Mouse (Mus musculus): ENCODE measurements at regions not wholly inside any gene's neighbourhood (a gene's known extent, or its start where the extent isn't known, plus 50 kb on each side); places are given as distances from the start of the nearest gene placed in this dataset.
A peak's percentile ranks its signal among the peaks of the same experiment; 100 is the strongest.

GRCm38 (mm10) chr10:93364108-93364793 lies 53.3 kb upstream of the Elk3 start:
- TF ChIP-seq ZMIZ1 (IDR thresholded peaks at IDR 0.05; ENCODE audit: low read depth, low read length) (no peak), PAX5 (IDR thresholded peaks at IDR 0.05; ENCODE audit: low read length) (no peak), CTCF (conservative IDR thresholded peaks at IDR 0.05 in 1 of 2, IDR thresholded peaks at IDR 0.05 in 1 of 2; ENCODE audit: low read depth in 2 of 2, low read length in 2 of 2) (no peak), TBP (conservative IDR thresholded peaks at IDR 0.05; ENCODE audit: low read depth, low read length) (0 out of 2 replicates have a peak, but pooled peaks have one; percentile 31), UBTF (IDR thresholded peaks at IDR 0.05; ENCODE audit: low read depth, low read length) (no peak), ELF1 (IDR thresholded peaks at IDR 0.05; ENCODE audit: low read depth, low read length) (peak; percentile 42)
- dilution Hi-C loops (cut with MboI; ENCODE audit: extremely low pct_ligation_motif_present, extremely low pct_unique_long_range_greater_than_20kb, low sequenced_read_pairs) (no loop called here), in situ Hi-C loops (cut with MboI; ENCODE audit: low pct_ligation_motif_present, low pct_unique_long_range_greater_than_20kb, low sequenced_read_pairs) (loop anchor here (5.0 kb wide), 1 partner anchor 53 kb away; no protein-coding TSS in a partner anchor)
- H3K36me3 ChIP-seq (replicated peaks in 1 of 2; ENCODE audit: control insufficient read depth in 1 of 2, insufficient read depth in 1 of 2, low read length in 1 of 2), result no peaks in the 10 kb centered on the region
- H3K27me3 ChIP-seq (replicated peaks), result no peaks in the 10 kb centered on the region
- peak overlapping the region; percentile 80 for H3K4me2 ChIP-seq (ENCODE audit: insufficient read depth, low read depth, poor library complexity, severe bottlenecking)
- peak overlapping the region in 1 of 3 experiments; percentile 45 for H3K4me3 ChIP-seq (replicated peaks in 1 of 3; ENCODE audit: low read depth in 2 of 3, low read length in 2 of 3, poor library complexity in 1 of 3)
- peak overlapping the region; percentile 99 for H3K27ac ChIP-seq (ENCODE audit: insufficient read depth, low read depth)
- peaks cover 41 to 79% of the 10 kb centered on the region in 2 experiments for H3K4me1 ChIP-seq (ENCODE audit: control insufficient read depth in 1 of 2, insufficient read depth in 2 of 2)
- no peaks in the 10 kb centered on the region for H3K9me3 ChIP-seq (replicated peaks; ENCODE audit: low read length)
- H3K79me2 ChIP-seq (replicated peaks; ENCODE audit: control insufficient read depth, extremely low read depth, insufficient read depth, poor library complexity, severe bottlenecking), result no peaks in the 10 kb centered on the region
- peak overlapping the region; percentile 79 for H3K9ac ChIP-seq (ENCODE audit: insufficient read depth, low read depth)
- DNase-seq (ENCODE audit: extremely low read depth), result no peak

GRCm38 (mm10) chr10:93364881-93365280 lies 53.9 kb upstream of the Elk3 start:
- H3K4me1 ChIP-seq (ENCODE audit: control insufficient read depth in 1 of 2, insufficient read depth in 2 of 2), result peaks cover 44 to 77% of the 10 kb centered on the region in 2 experiments
- no peaks in the 10 kb centered on the region for H3K27me3 ChIP-seq (replicated peaks)
- peak overlapping the region; percentile 80 for H3K4me2 ChIP-seq (ENCODE audit: insufficient read depth, low read depth, poor library complexity, severe bottlenecking)
- in situ Hi-C loops (cut with MboI; ENCODE audit: low pct_ligation_motif_present, low pct_unique_long_range_greater_than_20kb, low sequenced_read_pairs), result loop anchor here (5.0 kb wide), 1 partner anchor 52 kb away; no protein-coding TSS in a partner anchor
- no peaks in the 10 kb centered on the region for H3K79me2 ChIP-seq (replicated peaks; ENCODE audit: control insufficient read depth, extremely low read depth, insufficient read depth, poor library complexity, severe bottlenecking)
- H3K27ac ChIP-seq (ENCODE audit: insufficient read depth, low read depth), result peak overlapping the region; percentile 99
- DNase-seq (ENCODE audit: extremely low read depth), result peak; percentile 80
- H3K4me3 ChIP-seq (replicated peaks in 1 of 3; ENCODE audit: low read depth in 2 of 3, low read length in 2 of 3, poor library complexity in 1 of 3), result peak overlapping the region in 2 of 3 experiments; percentile 13 to 45
- dilution Hi-C loops (cut with MboI; ENCODE audit: extremely low pct_ligation_motif_present, extremely low pct_unique_long_range_greater_than_20kb, low sequenced_read_pairs), result no loop called here
- peak overlapping the region; percentile 79 for H3K9ac ChIP-seq (ENCODE audit: insufficient read depth, low read depth)
- H3K9me3 ChIP-seq (replicated peaks; ENCODE audit: low read length), result no peaks in the 10 kb centered on the region
- no peaks in the 10 kb centered on the region for H3K36me3 ChIP-seq (replicated peaks in 1 of 2; ENCODE audit: control insufficient read depth in 1 of 2, insufficient read depth in 1 of 2, low read length in 1 of 2)
- TF ChIP-seq ETS1 (conservative IDR thresholded peaks at IDR 0.05; ENCODE audit: low read depth, low read length) (peak; percentile 75), POLR2AphosphoS2 (IDR thresholded peaks at IDR 0.05; ENCODE audit: low read depth, low read length) (no peak), RAD21 (IDR thresholded peaks at IDR 0.05; ENCODE audit: low read depth, low read length) (no peak; the same call in none of the 2 replicates), KAT2A (IDR thresholded peaks at IDR 0.05; ENCODE audit: insufficient replicate concordance, low read length) (0 out of 2 replicates have a peak, but pooled peaks have one; percentile 29), ELF1 (IDR thresholded peaks at IDR 0.05; ENCODE audit: low read depth, low read length) (no peak), MAX (IDR thresholded peaks at IDR 0.05; ENCODE audit: low read length) (peak; percentile 49; the same call in 1 of the 2 replicates), UBTF (IDR thresholded peaks at IDR 0.05; ENCODE audit: low read depth, low read length) (no peak; the same call in 1 of the 2 replicates), MXI1 (IDR thresholded peaks at IDR 0.05; ENCODE audit: low read depth, low read length) (no peak; the same call in 1 of the 2 replicates), RCOR1 (conservative IDR thresholded peaks at IDR 0.05; ENCODE audit: low read depth, low read length) (peak; percentile 38; the same call in 1 of the 2 replicates), TCF12 (IDR thresholded peaks at IDR 0.05; ENCODE audit: low read depth, low read length) (peak; percentile 66), MAZ (IDR thresholded peaks at IDR 0.05; ENCODE audit: low read depth, low read length) (peak; percentile 51; the same call in 1 of the 2 replicates), HCFC1 (IDR thresholded peaks at IDR 0.05; ENCODE audit: low read depth, low read length) (no peak), ZMIZ1 (IDR thresholded peaks at IDR 0.05; ENCODE audit: low read depth, low read length) (no peak), SMC3 (IDR thresholded peaks at IDR 0.05; ENCODE audit: low read depth, low read length) (0 out of 2 replicates have a peak, but pooled peaks have one; percentile 24), NRF1 (IDR thresholded peaks at IDR 0.05; ENCODE audit: low read depth, low read length) (no peak), EP300 (IDR thresholded peaks at IDR 0.05; ENCODE audit: low read length) (peak; percentile 87), POLR2A (IDR thresholded peaks at IDR 0.05; ENCODE audit: low read depth, low read length) (peak; percentile 52), CHD2 (IDR thresholded peaks at IDR 0.05; ENCODE audit: low read length) (0 out of 2 replicates have a peak, but pooled peaks have one; percentile 42), CHD1 (IDR thresholded peaks at IDR 0.05; ENCODE audit: low read depth, low read length) (no peak), GABPA (IDR thresholded peaks at IDR 0.05; ENCODE audit: insufficient replicate concordance, low read depth, low read length) (no peak), BHLHE40 (IDR thresholded peaks at IDR 0.05; ENCODE audit: low read depth, low read length) (no peak), NELFE (IDR thresholded peaks at IDR 0.05; ENCODE audit: low read depth, low read length) (no peak), ZNF384 (IDR thresholded peaks at IDR 0.05; ENCODE audit: low read depth, low read length) (peak; percentile 65; the same call in 1 of the 2 replicates), ZC3H11A (IDR thresholded peaks at IDR 0.05; ENCODE audit: low read depth, low read length) (no peak), JUND (conservative IDR thresholded peaks at IDR 0.05; ENCODE audit: low read depth, low read length) (0 out of 2 replicates have a peak, but pooled peaks have one; percentile 16), IRF4 (IDR thresholded peaks at IDR 0.05; ENCODE audit: low read depth, low read length) (peak; percentile 95), MYC (IDR thresholded peaks at IDR 0.05; ENCODE audit: low read depth, low read length) (peak; percentile 70), TBP (conservative IDR thresholded peaks at IDR 0.05; ENCODE audit: low read depth, low read length) (peak; percentile 81)
